Mouse (Mus musculus) kidney, adult 11 months (tissue): Measurements from ENCODE around the gene Traf3ip3.

Source experiments
- DNase-seq: peaks from one replicate; pipeline ENCODE4 v3.0.0; 2022

The Traf3ip3 gene

DNA sequence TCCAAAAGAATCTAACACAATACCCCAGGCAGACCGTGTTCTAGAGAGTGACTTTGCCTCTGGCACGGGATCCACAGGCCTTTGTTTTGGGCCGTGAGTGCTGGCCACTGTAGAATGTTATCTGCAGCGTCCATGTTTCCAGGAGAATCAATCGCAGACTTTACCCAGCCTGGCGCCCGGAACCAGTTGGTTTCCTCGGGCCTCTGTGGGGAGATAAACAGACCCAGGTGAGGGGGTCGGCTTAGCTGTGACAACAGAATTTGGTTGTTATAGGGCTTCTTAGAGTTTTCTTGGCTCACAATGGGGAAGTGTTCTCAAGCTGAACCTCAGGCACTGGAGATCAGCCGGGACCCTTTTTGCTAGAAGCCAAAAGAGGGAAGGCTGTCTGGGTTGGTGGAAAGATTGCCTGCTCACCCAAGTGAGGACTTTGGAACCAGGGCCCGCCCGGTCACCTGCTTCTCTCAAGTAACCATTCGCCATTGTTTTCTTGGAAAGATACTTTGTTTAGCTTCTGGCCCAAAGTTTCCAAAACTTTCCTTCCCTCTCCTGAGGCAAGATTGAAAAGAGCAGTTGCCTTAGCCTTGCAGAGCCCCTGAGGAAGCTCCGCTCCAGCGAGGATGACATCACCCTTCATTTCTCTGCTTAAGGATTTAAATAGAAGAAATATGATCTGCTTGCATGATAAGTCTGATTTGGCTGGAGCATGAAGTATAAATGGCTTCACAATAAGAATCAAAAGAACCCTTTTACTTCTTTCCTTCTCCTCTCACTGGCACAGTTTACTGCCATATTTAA lies 45.0 kb downstream of the Traf3ip3 start:
- peak; percentile 29 for DNase-seq

DNA sequence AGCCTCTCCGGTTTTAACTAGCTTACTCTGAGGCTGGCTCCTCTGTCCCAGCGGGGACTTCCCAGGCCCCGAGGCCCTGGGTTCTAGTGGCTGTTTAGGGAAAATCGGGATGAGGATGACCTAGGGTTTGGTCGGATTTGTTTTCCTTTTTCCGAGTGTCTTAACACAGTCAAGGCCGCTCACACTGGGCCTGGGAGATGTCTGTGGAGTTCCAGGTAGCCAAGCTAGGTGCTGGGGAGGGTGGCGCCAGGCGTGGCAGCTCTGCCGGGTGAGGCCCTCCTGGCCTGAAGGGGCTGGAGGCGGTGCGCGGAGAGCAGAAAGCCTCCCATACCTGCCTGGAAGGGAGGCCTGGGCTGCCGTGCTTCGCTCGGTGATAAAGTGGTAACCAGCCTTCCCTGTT lies 47.9 kb downstream of the Traf3ip3 start:
- DNase-seq = no peak

DNA sequence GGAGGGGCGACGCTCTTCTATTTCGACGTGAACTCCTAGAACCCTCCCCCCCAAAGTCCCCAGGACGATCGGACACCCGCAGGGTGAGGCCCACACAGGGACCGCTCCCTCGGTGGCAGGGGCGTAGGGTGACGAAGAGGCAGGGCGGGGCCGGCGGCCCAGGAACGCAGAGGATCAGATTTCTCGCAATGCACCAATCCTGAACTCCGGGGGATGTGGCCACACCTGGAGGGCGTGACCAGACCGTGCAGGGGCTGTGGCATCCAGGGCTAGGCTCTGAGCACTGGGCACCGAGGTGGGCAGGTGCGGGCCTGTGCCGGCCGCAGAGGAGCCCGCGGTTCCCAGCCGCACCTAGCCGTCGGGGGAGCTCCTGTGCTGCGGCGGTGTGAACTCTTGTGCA lies 48.6 kb downstream of the Traf3ip3 start, which contains the start of gene Irf6:
Gene Irf6 (plus strand): TSS at position 240 of the 400 bp plus-strand sequence.
- peak; percentile 92 for DNase-seq

DNA sequence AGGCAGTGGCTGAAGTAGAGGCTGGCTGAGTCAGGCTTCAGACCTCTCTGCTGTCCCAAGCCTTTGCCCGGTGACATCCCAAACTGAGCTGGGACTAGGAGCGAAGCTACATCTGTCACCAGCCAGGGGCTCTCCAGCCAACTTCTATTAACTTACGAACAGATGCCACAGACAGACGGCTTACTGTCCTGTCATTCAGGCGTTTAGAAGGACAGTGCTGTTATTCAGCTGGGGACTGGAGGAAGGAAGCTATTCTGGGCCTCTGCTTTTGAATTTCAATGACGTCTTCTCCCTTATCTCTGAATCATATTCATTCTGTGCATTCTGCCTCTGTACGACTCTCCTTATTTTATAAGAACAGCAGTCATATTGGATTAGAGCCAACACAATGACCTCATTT lies 50.4 kb downstream of the Traf3ip3 start:
- no peak for DNase-seq

DNA sequence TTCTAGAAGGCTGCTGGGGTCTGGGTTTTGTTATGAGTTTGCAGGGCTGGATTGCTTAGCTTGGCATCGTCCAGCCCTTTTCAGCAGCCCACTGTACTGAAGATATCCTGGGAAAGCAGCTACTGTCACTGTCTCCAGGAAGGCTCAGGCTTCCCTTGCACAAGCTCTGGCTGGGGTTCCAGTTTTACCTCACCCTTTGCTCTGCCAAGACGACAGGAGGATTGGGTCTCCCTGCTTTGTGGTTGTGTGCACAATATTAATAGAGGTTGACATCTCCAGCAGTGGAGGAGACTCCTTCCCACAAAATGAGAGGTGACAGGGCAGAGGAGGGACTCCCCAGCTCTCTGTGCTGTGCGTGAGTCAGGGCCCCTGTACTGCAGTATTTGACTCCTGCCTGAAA lies 52.3 kb downstream of the Traf3ip3 start:
- DNase-seq = no peak

DNA sequence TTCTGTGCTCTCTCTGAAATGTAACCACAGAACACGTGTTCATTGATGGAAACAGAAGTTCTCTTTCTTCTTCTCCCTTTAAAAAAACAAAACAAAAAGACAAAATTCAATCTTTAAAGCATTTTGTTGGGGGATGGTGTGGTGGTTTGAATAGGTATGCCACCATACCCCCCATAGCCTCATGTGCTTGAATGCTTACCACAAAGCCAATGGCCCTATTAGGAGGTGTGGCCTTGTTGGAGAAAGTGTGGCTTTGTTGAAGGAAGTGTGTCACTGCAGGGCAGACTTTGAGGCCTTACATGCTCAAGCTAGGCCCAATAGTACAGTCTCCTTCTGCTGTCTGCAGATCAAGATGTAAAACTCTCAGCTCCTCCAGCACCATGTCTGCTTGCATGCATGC lies 55.1 kb downstream of the Traf3ip3 start:
- DNase-seq = no peak

DNA sequence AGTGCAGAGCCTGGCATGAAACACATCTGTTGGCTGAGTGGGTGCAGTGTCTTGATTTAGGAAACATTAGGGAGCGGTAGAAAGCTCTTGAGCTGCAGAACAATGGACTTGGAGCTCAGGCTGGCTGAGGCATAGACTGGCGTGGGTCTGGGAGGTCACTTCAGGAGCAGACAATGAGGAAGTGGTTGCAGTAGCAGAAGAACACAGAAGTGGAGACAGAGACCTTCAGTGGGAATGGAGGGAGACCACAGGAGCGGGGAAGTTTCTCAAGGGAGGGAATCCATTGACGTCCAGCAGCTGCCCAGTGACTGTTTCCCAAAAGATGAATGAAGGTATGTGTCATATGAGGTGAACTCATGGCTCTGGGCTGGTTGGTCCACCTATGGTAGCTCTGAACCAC lies 56.4 kb downstream of the Traf3ip3 start:
- DNase-seq = no peak

DNA sequence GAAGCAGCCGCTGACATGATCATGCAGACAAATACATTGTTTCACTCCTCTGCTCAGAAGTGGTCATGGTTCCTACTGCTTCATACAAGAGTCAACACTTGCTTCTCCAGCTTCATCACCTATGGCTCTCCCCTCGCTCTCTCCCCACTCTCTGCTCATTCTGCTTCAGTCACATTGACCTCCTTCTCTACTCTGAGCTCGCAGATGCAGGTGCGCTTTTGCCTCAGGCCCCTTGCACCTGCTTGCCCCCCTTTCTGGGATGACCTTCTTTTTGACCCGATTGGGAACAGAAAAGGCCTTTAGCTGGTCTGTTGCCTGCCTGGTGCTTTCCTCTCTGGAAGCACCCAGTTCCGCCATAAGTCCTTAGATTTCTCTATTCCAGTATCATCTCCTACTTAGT lies 57.0 kb downstream of the Traf3ip3 start:
- DNase-seq = no peak

DNA sequence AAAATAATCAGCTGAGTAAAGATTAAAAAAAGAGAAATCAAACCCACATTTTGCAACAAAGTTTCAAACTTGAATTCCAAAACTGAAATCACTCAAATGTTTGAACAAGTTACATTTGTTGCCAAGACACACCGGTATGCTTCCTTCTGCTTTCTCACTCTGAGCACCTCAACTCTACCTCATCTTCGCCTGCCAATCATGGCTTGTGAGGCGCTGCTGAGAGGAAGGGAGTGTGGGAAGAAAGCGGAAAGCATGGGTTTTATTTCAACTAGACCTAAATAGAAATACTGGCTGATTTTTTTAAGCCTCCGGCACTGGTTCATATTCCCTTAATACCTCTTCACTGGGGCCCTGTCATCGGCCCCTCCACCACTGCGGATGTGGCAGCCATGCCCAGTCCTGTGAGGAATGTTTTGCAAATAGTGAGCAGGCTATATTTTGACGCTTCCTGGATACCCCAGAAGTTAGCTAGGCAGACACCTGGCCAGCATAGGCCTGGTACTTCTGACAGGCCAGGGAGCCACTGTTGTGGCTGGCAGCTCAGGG lies 58.9 kb downstream of the Traf3ip3 start:
- no peak for DNase-seq

DNA sequence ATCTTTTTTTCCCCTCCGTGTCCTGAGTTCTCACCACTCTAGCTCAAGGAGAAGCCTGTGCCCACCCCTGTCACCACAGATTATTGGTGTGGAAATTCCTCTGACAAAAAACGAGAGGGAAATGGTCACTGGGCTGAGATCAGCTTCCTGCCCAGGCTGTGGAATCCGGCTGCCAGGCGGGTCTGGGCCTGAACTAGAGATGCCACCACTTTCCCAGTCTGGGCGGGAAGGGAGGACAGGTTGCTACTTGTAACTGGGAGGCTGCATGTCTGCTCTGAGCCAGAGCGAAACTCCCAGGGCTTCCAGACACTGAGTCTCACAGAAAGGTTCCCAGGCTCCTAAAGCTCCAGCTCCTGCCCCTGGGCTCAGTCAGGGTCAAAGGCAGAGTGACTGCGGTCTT lies 60.4 kb downstream of the Traf3ip3 start:
- no peak for DNase-seq

DNA sequence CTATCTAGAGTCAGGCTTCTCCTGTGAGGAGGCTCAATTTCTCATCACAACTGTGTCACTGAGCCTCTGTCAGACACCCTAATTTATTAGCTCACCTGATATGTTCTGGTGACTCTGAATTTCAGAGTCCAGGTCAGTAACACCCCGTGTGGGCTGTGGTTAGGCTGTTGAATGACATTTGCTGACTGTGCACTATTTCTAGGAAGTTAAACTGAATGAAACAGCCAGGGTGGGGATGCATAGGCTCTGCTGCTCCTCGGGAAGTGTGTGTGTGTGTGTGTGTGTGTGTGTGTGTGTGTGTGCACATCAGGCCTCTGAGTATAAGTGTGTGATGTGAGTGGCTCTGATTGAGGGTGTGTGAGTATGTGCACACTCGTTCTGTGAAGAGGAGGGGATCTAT lies 62.8 kb downstream of the Traf3ip3 start:
- no peak for DNase-seq

DNA sequence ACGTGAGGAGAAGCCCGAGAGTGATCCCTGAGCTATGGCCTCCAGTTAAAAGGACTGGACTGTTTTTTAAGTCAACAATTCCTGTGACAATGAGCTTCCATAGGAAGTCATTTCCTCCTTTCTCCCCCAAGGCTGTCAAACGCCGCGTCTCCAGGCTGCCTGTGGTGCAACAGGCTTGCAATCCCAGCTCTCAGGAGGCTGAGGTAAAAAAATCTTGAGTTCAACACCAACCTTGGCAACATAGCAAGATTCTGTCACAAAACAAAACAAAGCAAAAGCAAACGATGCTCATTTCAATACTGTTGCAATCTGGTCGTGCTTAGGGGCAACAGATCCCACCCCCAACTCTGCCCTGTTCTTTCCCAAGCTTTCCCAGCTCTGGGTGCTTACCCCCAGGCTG lies 63.4 kb downstream of the Traf3ip3 start:
- no peak for DNase-seq

DNA sequence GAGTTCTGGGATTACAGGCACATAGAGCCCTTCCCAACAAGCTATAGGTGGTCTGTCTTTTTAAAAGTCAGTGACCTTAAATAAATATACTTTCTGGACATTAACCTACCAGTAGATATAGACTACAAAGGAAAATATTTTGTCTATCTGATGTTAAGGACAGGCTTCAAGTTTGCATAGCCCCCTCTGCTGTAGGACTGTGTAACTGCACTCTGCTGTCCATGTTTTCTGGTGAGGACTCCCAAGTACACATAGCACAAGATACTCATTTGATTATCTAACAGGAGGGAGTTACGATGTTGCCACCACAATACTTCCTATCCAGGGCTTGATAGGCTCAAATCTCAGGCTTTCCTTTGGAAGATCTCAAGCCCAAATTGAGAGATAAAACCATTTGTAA lies 67.8 kb downstream of the Traf3ip3 start:
- DNase-seq = no peak

DNA sequence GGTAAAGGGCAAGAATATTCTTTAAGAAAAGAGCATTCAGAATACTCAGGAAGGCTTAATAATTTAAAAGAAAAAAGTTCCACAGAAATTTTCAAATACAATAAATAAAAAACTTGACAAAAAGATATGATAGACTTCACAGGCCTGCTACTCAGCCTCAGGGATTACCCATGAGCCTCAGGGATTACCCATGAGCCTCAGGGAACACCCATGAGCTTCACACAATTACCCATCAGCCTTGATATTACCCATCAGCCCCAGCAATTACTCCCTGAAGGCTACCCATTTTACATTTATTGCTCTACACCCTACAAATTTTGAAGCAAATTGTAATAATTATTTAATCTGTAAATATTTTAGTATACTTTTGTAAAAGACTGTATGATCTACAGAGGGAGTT lies 69.1 kb downstream of the Traf3ip3 start:
- DNase-seq = no peak

DNA sequence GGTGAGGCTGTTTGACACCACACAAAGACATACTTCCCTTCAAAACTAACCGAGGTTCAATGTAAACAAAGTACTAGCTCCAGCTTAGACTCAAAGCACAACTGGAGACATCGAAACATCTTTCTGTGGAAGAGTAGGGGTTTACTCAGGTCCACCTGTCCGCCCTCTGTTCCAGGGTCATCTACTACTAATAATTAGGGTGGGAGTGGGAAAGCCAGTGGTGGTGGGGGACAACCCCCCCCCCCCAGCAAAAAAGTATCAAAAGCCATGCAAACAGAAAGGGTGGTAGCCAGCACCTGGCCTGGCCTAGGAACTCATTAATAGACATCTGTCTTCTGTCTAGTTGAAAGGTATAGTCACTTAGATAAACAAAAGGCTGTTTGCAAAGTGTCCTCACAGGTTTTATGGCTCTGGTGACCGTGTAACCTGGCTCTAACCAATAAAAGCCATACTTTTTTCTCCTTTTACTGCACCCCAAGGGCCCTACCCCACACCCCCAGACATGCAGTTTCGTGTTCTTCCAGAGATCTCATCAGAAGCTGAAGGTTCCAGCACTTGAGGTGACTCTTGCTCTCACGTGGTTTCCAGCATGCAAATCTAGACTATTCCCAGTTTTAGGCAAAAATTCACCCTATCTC lies 70.1 kb downstream of the Traf3ip3 start:
- no peak for DNase-seq

DNA sequence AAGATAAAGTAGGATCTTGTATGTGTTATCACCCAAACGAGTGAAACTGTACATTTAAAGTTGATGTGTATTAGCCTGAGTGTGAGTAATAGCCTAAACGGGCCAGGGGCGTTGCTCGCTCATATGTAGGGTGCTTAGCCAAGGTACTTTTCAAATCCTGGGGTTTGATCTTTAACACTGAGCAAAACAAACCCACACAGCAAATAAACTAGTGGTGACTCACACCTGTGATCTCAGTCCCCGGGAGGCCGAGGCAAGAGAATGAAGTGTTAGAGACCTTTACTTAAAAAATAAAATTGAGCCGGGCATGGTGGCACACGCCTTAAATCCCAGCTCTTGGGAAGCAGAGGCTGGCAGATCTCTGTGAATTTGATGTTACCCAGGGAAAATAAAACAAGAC lies 70.7 kb downstream of the Traf3ip3 start:
- no peak for DNase-seq

DNA sequence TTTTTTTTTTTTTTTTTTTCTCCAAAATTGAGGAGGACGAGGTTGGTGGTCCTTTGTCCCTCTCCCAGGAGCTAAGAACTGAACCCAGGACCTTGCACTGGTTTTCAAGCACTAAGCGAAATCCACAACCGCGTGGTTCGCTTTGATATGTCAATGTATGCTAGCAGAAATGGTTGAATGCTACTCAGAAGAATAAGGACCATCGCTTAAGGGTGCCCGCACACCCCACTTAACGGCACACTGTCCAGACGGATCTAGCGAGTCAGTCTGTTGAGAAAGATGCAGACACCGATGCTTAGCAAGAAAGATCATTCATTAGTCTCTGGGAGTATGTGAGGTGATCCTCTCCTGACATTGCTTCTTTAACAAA lies 71.1 kb downstream of the Traf3ip3 start:
- no peak for DNase-seq

DNA sequence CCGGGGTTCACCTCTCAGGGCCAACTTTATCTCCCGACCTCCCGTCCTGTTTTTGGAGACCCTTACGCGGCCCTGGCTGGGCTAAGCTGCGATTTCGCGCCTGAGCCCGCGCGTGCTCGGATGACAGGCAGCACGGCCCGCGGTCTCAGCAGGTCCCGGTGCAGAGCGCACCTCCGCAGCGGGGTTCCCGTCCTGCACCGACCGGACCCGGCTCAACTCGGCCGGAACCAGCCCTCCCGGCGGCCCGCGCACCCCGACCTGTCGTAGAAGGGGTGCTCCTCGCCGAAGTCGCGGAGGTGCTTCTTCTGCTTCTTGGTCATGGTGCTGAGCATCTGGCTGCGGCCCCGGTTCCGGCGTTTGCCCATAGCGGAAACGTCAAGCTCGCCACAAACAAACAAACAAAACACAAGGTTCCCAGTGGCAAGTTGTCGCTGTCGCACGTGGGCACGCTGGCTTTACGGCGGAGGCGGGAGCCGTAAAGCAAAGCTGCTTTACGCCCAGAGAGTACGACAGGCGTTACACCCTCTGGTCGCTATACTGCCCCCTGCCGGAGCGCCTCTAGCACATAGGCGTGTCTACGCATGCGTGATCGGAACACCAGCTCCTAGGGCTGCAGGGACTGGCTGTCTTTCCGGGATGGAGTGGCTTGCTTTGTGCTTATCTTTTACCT lies 71.6 kb downstream of the Traf3ip3 start, which contains the start of gene Diexf:
Gene Diexf (minus strand): TSS at position 487 of the 670 bp plus-strand sequence.
- DNase-seq = peak; percentile 94

DNA sequence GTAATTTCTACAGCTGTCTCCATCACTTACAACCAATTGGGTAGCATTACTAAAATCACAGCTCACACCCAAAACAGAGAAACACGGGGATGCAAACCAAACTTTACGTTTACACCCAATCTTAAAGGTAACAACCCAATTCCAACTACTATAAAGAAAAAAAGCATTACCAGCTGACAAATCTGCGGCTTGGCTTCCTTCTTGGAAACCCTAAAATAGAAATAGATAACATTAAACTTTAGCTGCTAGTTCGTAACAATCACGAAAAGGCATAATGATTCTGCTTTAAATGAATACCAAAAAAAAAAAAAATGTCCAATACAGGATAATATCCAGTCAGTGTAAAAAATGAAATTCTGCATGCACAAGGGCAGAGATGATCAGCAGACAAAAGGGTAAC lies 72.2 kb downstream of the Traf3ip3 start:
- no peak for DNase-seq

DNA sequence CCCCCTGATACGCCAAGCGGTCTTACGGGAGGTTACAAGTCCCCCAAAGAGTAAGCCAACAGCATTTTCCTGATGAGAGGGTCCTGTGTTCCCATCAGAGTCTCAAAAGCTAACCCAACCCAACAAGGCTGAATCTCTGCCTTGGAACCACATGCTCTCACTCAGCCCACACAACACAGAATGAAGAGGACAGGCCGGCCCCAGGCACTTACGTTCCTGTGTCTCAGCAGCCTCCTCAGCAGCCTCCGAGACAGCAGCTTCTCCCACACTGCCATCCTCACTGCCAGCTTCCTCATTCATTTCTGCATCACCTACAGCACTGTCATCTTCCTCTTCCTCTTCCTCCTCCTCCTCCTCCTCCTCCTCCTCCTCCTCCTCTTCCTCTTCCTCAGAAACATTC lies 73.4 kb downstream of the Traf3ip3 start:
- no peak for DNase-seq

DNA sequence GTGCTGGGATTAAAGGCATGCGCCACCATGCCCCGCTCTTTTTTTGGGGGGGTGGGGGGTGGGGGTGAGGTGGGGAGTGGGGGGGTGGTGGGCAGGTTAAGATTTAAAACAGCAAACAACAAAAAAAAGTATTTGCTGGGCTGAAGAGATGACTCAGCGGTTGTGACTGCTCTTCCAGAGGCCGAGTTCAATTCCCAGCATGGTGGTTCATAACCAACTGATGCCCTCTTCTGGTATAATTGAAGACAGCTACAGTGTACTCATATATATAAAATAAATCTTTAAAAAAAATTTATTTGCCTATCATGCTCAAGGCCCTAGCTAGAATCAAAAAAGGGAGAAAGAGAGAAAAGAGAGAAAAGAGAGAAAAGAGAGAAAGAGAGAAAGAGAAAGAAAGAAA lies 75.7 kb downstream of the Traf3ip3 start:
- DNase-seq = no peak
